Mouse (Mus musculus) cortical plate, adult 2 months (tissue): ENCODE results near the gene Rps27a. TPM values are rescaled to one million over a fixed set of nuclear protein-coding genes. Genes with fewer than 3 reads are reported as not detected.

Experiments
- H3K27ac ChIP-seq: fragments of 200-500 bp; 2 replicates; pipeline ENCODE4 v1.5.1; 2012; ENCODE audit warnings: low read length, control low read depth, inconsistent platforms; ENCODE audit not compliant: insufficient read depth
- H3K4me1 ChIP-seq: fragments of 200-500 bp; 2 replicates; pipeline ENCODE4 v1.6.1; 2011; ENCODE audit warnings: low read length; ENCODE audit not compliant: control insufficient read depth, insufficient read depth
- H3K4me3 ChIP-seq: fragments of 200-500 bp; 2 replicates; pipeline ENCODE4 v1.5.1; 2011; ENCODE audit warnings: mild to moderate bottlenecking, low read length, control low read depth; ENCODE audit not compliant: insufficient read depth
- CTCF ChIP-seq: fragments of 200-500 bp; IDR thresholded peaks from 2 replicates; pipeline ENCODE4 v1.5.1; 2011; ENCODE audit warnings: mild to moderate bottlenecking, control low read depth, low read length; ENCODE audit not compliant: insufficient read depth; ENCODE audit errors: extremely low read depth
- POLR2A ChIP-seq: fragments of 200-500 bp; IDR thresholded peaks from 2 replicates; pipeline ENCODE4 v1.6.1; 2011; ENCODE audit warnings: mild to moderate bottlenecking, low read length, control low read depth; ENCODE audit not compliant: insufficient read depth; ENCODE audit errors: extremely low read depth
- polyA plus RNA-seq: library from polyadenylated mRNA; depleted of rRNA; stranded (reverse); fragments of >200 nt; gene quantifications from 2 replicates; pipeline ENCODE4 v1.2.3, GENCODE M21; 2012; rRNA removed

Gene Rps27a
- polyA plus RNA-seq, 1 experiment, result 605 TPM

DNA sequence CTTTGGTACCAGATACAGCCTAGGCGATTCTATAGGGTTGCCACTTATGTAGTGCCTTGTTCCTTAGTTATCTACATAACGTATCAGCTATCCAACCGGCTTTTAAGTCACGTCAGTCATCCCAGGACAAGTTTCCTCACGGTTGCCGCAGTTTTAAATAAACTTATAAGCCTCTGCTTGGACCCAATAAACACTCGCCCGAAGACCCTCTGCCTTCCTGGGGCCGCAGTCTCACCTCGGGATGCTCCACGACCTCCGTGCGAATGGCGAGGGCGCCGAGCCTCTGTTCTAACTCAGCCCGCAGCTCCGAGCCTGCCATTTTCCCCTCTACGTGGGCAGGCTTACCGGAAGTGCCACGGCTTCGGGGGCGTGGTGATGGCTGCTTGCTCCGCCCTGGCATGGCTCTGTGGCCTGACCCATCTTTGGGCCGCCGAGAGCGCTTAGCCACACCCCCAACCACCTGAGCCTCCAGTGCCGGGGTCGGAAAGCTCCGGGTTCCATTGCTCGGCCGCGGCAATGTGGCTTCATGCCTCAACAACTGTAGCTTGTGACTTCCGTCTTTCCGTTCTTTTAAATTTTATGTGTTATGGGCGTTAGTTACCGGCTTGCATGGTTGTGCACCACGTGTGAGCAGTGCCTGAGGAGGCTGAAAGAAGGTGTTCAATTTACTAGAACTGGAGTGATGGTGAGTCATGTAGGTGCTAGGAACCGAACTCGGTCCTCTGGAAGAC lies 33.1 kb downstream of the Rps27a start, which contains the start of gene Prorsd1:
TSS of gene Prorsd1 (minus strand) at position 352 of the 731 bp plus-strand sequence.
- Histone ChIP-seq H3K4me3 (peak within 1 kb of the TSS; percentile 75), H3K27ac (peak within 1 kb of the TSS; percentile 39), H3K4me1 (no peaks in the 10 kb centered on the region; the same call in 1 of the 2 replicates)
- no peak for TF ChIP-seq CTCF
- TF ChIP-seq POLR2A, result no peak; the same call in 1 of the 2 replicates

DNA sequence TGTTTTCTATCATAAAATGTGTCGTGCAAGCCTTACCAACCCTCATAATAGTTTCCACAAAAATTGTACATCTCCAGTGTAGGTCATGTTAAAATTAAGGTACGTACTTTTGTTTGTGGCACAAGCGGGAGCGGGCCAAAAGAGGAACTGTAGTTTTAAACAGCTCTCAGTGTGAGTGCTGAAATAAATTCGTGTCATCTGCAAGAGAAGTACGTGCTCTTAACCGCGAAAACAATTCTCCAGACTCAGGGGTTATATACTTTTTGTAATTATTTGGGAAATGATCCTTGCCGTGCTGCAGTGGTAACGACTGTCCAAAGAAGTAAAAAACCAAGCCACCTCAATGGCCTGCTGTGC lies 33.6 kb downstream of the Rps27a start:
- peak overlapping the region; percentile 39; the same call in 1 of the 2 replicates for H3K27ac ChIP-seq
- peak overlapping the region; percentile 75 for H3K4me3 ChIP-seq
- no peak for TF ChIP-seq CTCF
- no peak for TF ChIP-seq POLR2A
- H3K4me1 ChIP-seq, result no peaks in the 10 kb centered on the region; the same call in 1 of the 2 replicates

DNA sequence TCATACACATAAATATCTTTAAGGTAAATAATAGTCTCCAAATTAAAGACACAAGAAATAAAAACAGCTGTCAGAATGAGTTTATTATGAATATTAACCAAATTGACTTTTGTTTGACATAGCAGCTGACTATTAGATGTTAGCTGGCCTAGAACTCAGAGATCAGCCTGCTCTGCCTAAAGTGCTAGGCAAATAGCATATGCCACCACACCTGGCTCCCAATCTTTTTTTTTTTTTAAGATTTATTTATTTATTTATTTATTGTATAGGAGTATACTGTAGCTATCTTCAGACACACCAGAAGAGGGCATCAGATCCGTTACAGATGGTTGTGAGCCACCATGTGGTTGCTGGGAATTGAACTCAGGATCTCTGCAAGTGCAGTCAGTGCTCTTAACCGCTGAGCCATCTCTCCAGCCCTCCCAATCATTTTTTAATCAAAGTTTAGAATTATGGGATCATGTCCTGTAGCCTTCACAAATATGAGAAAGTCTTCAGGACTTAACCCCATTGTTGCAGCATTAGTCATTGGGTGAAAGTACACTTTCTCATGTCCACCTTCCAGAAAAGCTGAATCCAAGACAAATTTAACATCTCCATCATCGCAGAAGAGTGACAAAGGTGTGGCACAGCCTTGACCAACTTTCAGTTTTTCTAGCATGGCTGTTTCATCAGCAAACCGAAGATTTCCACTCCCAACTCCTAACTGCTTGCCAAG lies 34.9 kb downstream of the Rps27a start:
- H3K27ac ChIP-seq, result no peak overlapping the region

DNA sequence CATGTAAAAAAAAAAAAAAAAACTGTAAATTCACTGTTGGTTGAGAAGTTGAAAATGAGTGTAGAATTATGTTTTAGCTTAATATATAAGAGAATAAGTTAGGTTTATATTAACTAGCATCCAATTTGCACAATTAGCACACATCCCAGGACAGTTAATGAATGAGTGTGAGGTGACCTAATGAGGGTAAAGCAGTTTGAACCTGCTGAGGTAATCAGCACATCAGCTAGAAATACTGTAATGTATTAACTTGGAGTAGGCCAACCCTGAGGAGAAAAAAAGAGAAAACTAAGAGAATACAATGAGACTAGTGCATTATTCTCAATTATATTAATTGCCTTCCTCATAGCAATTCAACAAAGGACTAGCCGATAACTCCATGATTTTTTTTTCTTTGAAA lies 38.5 kb downstream of the Rps27a start:
- no peak overlapping the region for H3K4me3 ChIP-seq
- TF ChIP-seq POLR2A, result no peak
- TF ChIP-seq CTCF, result no peak
- H3K4me1 ChIP-seq, result no peaks in the 10 kb centered on the region; the same call in 1 of the 2 replicates
- no peak overlapping the region for H3K27ac ChIP-seq

More for the DNA sequence above, 34.9 kb downstream of the Rps27a start:
- Histone ChIP-seq H3K4me3 (no peak overlapping the region), H3K4me1 (no peaks in the 10 kb centered on the region; the same call in 1 of the 2 replicates)
- TF ChIP-seq POLR2A (no peak), CTCF (no peak)

DNA sequence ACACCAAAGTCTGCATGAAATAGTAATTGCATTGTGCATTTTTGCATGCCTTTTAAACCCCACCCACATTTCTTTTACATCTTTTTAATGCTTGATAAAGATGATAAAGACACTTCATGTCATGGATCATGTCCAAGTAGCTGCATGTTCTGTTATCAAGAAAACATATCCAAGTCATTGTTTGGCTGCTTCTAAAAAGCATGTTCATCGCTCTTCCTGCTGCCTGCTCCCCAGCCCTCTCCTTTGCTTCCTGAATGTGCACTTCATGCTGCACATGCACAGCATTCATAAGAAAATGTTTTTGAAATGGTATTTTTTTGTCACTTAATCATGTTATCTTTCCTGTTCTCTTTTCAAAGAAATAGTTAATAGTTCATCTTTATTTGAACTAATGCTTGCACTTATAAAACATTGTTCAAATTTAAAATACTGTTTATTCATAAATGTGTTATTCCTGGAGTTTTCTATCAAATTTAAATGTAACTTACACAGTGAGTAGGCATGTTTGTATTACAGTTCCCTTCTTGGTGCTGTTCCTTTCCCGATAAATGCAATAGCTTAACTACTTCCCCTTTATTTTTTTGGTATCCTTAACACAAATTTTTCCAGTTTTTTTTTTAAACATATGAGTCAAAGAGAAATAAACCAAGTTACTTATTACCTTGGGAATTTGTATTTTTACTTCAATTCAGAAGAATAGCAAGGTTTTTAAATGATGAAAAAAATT lies 42.8 kb downstream of the Rps27a start:
- no peak overlapping the region for H3K4me3 ChIP-seq
- H3K4me1 ChIP-seq, result no peaks in the 10 kb centered on the region
- H3K27ac ChIP-seq, result no peak overlapping the region
- no peak for TF ChIP-seq POLR2A
- TF ChIP-seq CTCF, result no peak

DNA sequence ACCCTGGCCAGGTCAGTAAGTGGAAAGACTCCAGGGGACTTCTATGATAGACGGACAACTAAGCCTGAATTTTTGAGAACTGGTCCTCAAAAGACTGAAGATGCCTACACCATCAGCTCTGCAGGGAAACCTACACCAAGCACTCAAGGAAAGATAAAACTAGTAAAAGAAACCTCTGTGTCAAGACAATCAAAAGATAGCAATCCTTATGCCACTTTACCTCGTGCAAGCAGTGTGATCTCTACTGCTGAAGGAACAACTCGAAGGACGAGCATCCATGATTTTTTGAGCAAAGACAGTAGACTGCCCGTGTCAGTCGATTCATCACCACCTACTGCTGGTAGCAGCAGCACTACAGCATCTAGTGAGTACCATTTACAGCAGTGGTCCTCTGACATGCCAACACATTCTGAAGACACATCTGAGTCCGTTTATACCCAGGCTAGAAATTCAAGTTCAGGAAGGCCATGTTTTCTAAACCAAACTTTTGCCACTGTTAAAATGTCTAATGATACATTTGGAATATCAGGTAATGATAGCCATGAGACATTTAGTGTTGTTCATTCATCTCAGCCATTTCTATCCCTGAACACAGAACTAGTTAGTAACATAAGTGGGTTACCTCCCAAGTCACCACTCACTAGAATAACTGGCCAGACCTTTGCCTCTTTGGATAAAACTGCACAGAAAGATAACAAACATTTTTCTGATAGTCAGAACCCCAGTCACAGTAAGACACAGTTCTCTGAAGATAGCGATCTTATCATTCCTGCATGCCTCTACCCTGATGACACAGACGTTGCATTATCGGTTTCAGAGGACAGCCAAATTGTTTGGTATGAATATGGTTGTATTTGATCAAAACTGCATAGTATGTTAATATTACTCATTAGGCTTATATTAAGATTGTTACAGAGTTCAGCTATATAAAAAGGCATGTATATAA lies 43.7 kb downstream of the Rps27a start:
- no peak overlapping the region for H3K27ac ChIP-seq
- H3K4me1 ChIP-seq, result no peaks in the 10 kb centered on the region
- H3K4me3 ChIP-seq, result no peak overlapping the region
- TF ChIP-seq POLR2A, result no peak
- no peak for TF ChIP-seq CTCF

DNA sequence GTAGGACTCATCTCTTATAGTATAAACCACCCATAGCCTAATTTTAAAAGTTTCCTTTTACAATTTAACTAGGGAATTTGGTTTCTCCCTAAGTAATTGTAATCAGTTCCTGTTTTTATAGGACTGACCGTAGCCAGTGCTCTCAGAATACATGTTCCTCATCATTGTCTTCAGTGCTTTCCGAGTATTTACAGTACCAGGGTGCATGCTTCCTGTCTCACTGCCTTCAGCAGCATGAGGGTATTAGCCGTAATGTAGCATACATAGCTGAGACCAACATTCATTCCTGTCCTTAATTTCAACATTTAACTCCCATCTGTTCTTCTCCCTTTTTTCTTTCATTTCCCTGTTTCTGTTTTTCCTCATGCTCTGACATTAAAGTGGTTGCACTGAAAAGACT lies 50.9 kb downstream of the Rps27a start:
- H3K27ac ChIP-seq, result no peak overlapping the region
- no peaks in the 10 kb centered on the region for H3K4me1 ChIP-seq
- TF ChIP-seq POLR2A (no peak), CTCF (no peak)
- no peak overlapping the region for H3K4me3 ChIP-seq

Other genes with a start within 250 kb of the Rps27a start
- 18.7 and 19.0 TPM in 2 replicates for gene Ccdc88a, start 174.5 kb downstream of the Rps27a start, polyA plus RNA-seq
- 4.0 and 4.5 TPM in 2 replicates for gene Prorsd1, start 33.1 kb downstream of the Rps27a start, polyA plus RNA-seq
- gene Mtif2, start 21.7 kb downstream of the Rps27a start, polyA plus RNA-seq, result 22.9 and 25.4 TPM in 2 replicates
- 0.13 and 0.17 TPM in 2 replicates for gene Clhc1, start 159 bp downstream of the Rps27a start, polyA plus RNA-seq
- 569 and 594 TPM in 2 replicates for gene Rtn4, start 144.8 kb upstream of the Rps27a start, polyA plus RNA-seq